Mouse (Mus musculus) heart, adult 2 months (tissue): ENCODE results near the gene Zdhhc24.

Experiments
- CTCF ChIP-seq: fragments of 200-600 bp; IDR thresholded peaks from 2 replicates; pipeline ENCODE4 v1.8.1; 2022; ENCODE audit warnings: antibody characterized with exemption, mild to moderate bottlenecking, moderate library complexity
- POLR2A ChIP-seq: fragments of 200-500 bp; IDR thresholded peaks from 2 replicates; pipeline ENCODE4 v1.6.1; 2011; ENCODE audit warnings: mild to moderate bottlenecking, low read depth, low read length, control low read depth; ENCODE audit not compliant: insufficient read depth

- TF ChIP-seq CTCF (no peak), POLR2A (no peak)
Observed at GRCm38 (mm10) chr19:4896780-4897520, 18.5 kb downstream of the Zdhhc24 start.
